Mouse (Mus musculus) forebrain, embryonic 14.5 days (tissue): ENCODE results near the gene Plcb2. TPM values are rescaled to one million over a fixed set of nuclear protein-coding genes. Genes with fewer than 3 reads are reported as not detected.

Experiments
- ATAC-seq: fragments of 200-750 bp; cut with Nextera tagmentation; 2 replicates; pipeline ENCODE4 v1.8.0; 2017; ENCODE audit warnings: mild to moderate bottlenecking, moderate library complexity
- DNase-seq: peaks from one replicate; pipeline ENCODE4 v3.0.0-alpha.2; 2015; ENCODE audit warnings: low spot score
- H3K27ac ChIP-seq: fragments of 300-500 bp; sonication (generic); 2 replicates; pipeline ENCODE4 v1.5.1; 2014; ENCODE audit warnings: low read depth, mild to moderate bottlenecking, control low read depth, low read length, moderate library complexity
- H3K27me3 ChIP-seq: fragments of 300-500 bp; sonication (generic); replicated peaks from 2 replicates; pipeline ENCODE4 v1.6.1; 2014; ENCODE audit warnings: low read length, control low read depth, mixed read lengths; ENCODE audit not compliant: control insufficient read depth, insufficient read depth
- H3K36me3 ChIP-seq: fragments of 300-500 bp; sonication (generic); 2 replicates; pipeline ENCODE4 v1.6.1; 2014; ENCODE audit warnings: low read length, control low read depth; ENCODE audit not compliant: control insufficient read depth, insufficient read depth
- H3K4me1 ChIP-seq: fragments of 300-500 bp; sonication (generic); 2 replicates; pipeline ENCODE4 v1.6.1; 2014; ENCODE audit warnings: antibody characterized with exemption, low read length, control low read depth; ENCODE audit not compliant: control insufficient read depth, insufficient read depth
- H3K4me2 ChIP-seq: fragments of 300-500 bp; sonication (generic); 2 replicates; pipeline ENCODE4 v1.6.1; 2014; ENCODE audit warnings: mild to moderate bottlenecking, control low read depth, low read length
- H3K4me3 ChIP-seq: fragments of 300-500 bp; sonication (generic); 2 replicates; pipeline ENCODE4 v1.5.1; 2014; ENCODE audit warnings: low read depth, low read length, control low read depth
- H3K9ac ChIP-seq: fragments of 300-500 bp; sonication (generic); 2 replicates; pipeline ENCODE4 v1.6.1; 2014; ENCODE audit warnings: mild to moderate bottlenecking, low read length, control low read depth, moderate library complexity
- H3K9me3 ChIP-seq: fragments of 300-500 bp; sonication (generic); replicated peaks from 2 replicates; pipeline ENCODE4 v1.6.1; 2016; ENCODE audit warnings: low read length, control low read depth, mixed read lengths; ENCODE audit not compliant: control insufficient read depth
- WGBS: fragments of 180-500 bp; shearing (Covaris S2); extraction: QIAGEN DNeasy Blood & Tissue Kit; methylation state at CpG from one replicate; pipeline ENCODE4 v1.1.7; 2014; 5-methylcytosine and 5-hydroxymethylcytosine counted together
- polyA plus RNA-seq: library from polyadenylated mRNA; unstranded; fragments of >200 nt; fragmentation: Nextera tagmentation; extraction: Ambion mirVana; gene quantifications from 2 replicates; pipeline ENCODE4 v1.2.1, GENCODE M21; 2014

Gene Plcb2
- polyA plus RNA-seq: 0.48 and 0.57 TPM in 2 replicates

DNA sequence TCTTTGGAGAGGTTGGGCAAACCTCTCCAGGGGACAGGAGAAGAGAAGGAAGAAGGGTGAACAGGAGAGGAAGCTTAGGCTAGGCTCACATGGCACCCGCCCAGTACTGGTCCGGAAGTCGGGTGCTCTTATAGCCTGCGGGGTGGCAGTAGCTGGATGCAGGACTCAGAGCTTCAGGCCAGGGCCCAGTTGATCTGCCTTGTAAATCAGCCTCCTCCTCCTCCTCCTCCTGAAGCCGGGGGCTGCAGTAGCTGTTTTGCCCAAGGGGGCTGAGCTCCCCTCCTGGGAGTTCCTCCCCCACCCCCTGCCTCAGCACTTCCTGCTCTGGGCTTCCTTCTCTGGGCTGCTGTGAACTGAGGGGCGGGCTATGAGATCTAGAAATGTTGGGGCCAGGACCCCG is at the start of gene Plcb2:
TSS of gene Plcb2 (minus strand) at position 102 of the 400 bp plus-strand sequence.
- no peak within 1 kb of the TSS for H3K9ac ChIP-seq
- ATAC-seq (no peak), DNase-seq (no peak)
- no peaks in the 10 kb centered on the region; the same call in 1 of the 2 replicates for H3K4me1 ChIP-seq
- H3K4me2 ChIP-seq: no peak within 1 kb of the TSS
- no peaks in the 10 kb centered on the region for H3K9me3 ChIP-seq
- no peak within 1 kb of the TSS for H3K27ac ChIP-seq
- H3K36me3 ChIP-seq: no peaks in the 10 kb centered on the region
- peaks cover 3% of the 10 kb centered on the region; the same call in 1 of the 2 replicates for H3K27me3 ChIP-seq
- no peak within 1 kb of the TSS for H3K4me3 ChIP-seq
- 27% methylated on average over 7 of the region's 7 CpGs for WGBS

DNA sequence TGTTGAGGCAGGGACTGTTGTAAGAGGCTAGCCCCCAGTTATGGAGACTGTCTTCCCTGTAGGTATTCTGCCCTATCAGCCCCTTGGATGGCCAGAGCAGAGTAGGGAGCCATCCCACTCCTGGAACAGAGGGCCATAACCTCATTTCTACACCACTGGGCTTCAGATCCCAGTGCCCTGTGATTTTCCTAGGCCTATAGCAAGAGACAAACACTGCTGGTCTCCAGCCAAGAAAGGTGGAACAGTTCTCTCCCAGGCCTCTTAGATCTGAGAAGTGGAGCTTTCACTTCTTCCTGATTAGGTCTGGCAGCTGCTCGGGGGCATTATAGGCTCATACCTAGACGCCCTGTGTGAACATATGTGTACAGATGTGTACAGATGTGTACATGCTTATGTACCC is 48.1 kb upstream of the Plcb2 start:
- no peak for ATAC-seq
- 60% methylated on average over 2 of the region's 2 CpGs for WGBS
- Histone ChIP-seq H3K27ac (peak overlapping the region; percentile 76), H3K4me2 (no peak overlapping the region), H3K27me3 (no peaks in the 10 kb centered on the region), H3K4me3 (no peak overlapping the region), H3K9ac (no peak overlapping the region), H3K36me3 (no peaks in the 10 kb centered on the region), H3K4me1 (peaks cover 13% of the 10 kb centered on the region), H3K9me3 (no peaks in the 10 kb centered on the region)
- no peak for DNase-seq

DNA sequence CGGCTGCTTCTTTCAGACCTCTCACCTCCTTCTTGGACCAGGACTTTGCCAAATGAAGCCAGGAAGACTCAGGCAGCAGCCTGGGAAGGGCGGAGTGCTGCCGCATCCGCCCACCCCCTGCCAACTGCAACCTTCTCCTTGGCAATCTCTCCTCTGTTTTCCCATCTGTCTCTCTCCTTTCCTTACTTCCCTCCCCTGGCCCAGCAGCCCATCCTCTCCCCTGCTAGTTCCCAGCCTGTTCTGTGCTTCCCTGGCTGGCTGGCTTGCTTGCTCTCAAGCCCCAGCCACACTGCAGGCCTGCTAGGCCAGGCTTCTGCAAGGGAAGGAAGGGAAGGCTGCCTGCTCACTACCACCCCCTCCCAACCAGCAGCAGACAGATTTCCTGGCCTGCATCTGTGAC is 47.6 kb upstream of the Plcb2 start:
- Histone ChIP-seq H3K4me1 (peaks cover 13% of the 10 kb centered on the region), H3K4me3 (no peak overlapping the region), H3K9me3 (no peaks in the 10 kb centered on the region), H3K9ac (no peak overlapping the region), H3K36me3 (no peaks in the 10 kb centered on the region), H3K27me3 (no peaks in the 10 kb centered on the region), H3K27ac (peak overlapping the region; percentile 76), H3K4me2 (no peak overlapping the region)
- ATAC-seq (peak; percentile 50; the same call in 1 of the 2 replicates), DNase-seq (peak; percentile 72)
- WGBS: 51% methylated on average over 3 of the region's 4 CpGs

DNA sequence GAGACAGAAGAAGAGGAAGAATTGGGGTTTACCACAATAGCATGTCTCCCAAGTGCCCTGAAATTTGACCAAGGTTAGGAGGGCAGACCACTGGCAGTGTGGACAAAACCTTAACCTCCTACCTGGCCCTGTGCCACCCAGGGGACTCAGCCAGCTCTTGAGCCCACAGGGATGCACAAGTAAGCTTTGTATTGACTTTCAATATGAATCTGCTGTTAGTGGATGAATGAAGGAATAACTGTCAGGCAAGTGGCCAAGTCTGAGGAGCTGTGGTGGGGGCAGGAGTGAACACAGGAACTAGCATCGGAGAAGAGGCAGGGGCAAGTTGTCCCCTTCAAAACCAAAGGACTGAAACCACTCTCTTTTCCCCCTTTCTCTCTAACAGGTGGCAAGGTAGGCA is 47.2 kb upstream of the Plcb2 start:
- no peaks in the 10 kb centered on the region for H3K27me3 ChIP-seq
- H3K4me2 ChIP-seq: no peak overlapping the region
- H3K36me3 ChIP-seq: no peaks in the 10 kb centered on the region
- peaks cover 13% of the 10 kb centered on the region for H3K4me1 ChIP-seq
- peak; percentile 42 for DNase-seq
- ATAC-seq: no peak
- no peak overlapping the region for H3K4me3 ChIP-seq
- no peak overlapping the region for H3K9ac ChIP-seq
- peak overlapping the region; percentile 76 for H3K27ac ChIP-seq
- 38% methylated on average over 1 of the region's 1 CpGs for WGBS
- H3K9me3 ChIP-seq: no peaks in the 10 kb centered on the region

DNA sequence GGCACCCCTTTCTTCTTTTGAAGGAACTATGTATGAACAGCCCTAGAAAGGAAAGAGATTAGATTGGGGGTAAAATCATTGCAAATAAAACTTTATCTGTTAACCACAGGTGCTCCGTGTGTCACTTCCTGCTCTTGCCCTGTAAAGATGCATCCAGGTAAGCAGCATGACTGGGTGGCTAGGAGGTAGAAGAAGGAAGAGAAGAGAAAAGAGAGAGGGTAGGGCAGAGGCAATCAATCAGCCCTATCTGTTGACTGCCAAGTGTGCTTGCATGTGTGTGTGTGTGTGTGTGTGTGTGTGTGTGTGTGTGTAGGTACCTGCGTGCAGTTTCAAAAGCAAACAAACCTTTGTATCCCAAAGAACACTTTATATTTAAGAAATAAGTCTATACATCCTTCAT is 46.3 kb upstream of the Plcb2 start:
- H3K4me3 ChIP-seq: no peak overlapping the region
- H3K27me3 ChIP-seq: no peaks in the 10 kb centered on the region
- no peaks in the 10 kb centered on the region for H3K36me3 ChIP-seq
- ATAC-seq (no peak), DNase-seq (no peak)
- peaks cover 13% of the 10 kb centered on the region for H3K4me1 ChIP-seq
- no peaks in the 10 kb centered on the region for H3K9me3 ChIP-seq
- no peak overlapping the region for H3K4me2 ChIP-seq
- whole genome bisulfite sequencing: 81% methylated on average over 2 of the region's 2 CpGs
- H3K9ac ChIP-seq: no peak overlapping the region
- no peak overlapping the region for H3K27ac ChIP-seq

DNA sequence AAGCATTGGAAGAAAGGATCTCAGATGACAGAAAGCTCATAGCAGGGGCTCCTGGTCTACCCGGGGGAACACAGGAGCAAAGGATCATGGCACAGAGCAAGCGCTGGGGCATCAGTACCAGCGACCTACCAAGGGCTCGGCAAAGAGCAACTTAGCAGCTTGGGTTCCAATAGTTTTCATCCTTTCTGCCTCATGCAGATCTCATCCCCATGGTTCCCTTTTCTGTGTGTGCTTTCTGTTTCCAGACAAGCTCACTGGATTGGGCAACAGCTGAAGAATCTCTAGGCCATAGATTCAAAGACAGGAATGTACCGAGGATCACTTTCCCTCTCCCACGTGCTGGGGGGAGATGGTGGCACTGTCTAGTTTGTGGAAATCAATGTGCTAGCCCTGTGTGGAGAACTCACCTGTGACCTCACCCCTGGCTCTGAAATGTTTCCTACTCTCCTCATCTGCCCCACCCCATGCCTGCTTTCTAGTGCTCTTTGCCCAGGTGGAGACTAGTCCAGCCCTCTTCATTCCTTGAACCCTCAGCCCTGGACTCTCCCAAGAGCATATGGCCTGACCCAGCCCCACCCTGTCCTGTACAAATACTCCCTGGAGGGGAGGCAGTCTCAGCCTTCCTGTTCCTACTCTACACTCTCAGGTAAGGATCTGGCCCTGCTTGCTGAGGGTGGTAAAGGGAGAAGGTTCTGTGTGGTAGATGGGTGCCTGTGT is 44.1 kb upstream of the Plcb2 start, which contains the start of gene Phgr1:
TSS of gene Phgr1 (plus strand) at position 612 of the 717 bp plus-strand sequence.
- ATAC-seq: no peak
- whole genome bisulfite sequencing: 83% methylated on average over 6 of the region's 6 CpGs

DNA sequence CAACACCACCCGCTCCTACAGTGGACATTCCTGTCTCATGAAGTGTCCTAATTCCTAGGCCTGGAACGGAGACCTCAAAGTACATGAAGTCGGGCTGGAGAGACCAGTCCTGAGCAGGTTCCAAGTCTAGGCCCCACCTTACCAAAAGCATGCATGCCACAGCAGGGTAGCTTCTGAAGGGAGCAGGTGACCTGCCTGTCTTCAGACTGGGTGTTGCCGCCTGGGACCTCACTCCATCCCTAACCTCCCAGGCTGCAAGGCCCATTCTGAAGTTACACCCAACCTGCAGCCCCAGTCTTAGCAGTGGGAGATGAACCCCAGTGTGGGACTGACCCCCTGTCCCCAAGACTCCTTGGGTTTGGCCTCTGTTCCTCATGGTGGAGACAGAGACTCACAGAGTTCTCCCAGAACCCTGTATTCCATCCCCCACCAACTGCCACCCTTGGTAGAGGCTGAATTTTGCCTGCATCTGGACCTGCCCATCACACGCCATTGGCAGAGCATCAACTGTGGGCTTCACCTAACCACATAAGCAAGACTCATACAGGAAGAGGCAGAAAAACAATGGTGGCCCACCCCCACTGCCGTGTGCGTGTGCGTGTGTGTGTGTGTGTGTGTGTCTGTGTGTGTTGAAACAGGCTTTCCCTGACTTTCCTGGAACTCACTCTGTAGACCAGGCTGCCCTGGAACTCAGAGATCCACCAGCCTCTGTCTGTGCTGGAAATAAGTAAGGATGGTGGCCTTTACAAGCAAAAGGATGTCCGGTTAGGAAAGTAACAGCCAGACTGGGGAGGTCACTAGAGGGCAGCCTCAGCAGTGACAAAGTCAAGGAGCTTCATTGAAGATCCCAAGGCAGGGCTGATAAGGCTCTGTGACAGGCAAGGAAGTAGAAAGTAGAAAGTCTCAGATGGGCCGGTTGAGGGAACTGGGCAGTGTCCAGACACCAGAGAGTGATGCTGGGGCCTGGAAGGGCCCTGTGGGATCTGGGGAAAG is 38.1 kb upstream of the Plcb2 start:
- Histone ChIP-seq H3K27ac (no peak overlapping the region), H3K9ac (no peak overlapping the region), H3K4me3 (no peak overlapping the region), H3K4me1 (peaks cover 18% of the 10 kb centered on the region), H3K9me3 (no peaks in the 10 kb centered on the region), H3K4me2 (no peak overlapping the region), H3K36me3 (no peaks in the 10 kb centered on the region), H3K27me3 (no peaks in the 10 kb centered on the region)
- 75% methylated on average over 10 of the region's 10 CpGs for WGBS
- ATAC-seq (no peak), DNase-seq (no peak)

More for the DNA sequence above, 44.1 kb upstream of the Plcb2 start, which contains the start of gene Phgr1:
- no peaks in the 10 kb centered on the region for H3K27me3 ChIP-seq
- H3K4me2 ChIP-seq: no peak within 1 kb of the TSS
- H3K4me3 ChIP-seq: no peak within 1 kb of the TSS
- peaks cover 8% of the 10 kb centered on the region for H3K4me1 ChIP-seq
- DNase-seq: no peak
- H3K9ac ChIP-seq: no peak within 1 kb of the TSS
- H3K9me3 ChIP-seq: no peaks in the 10 kb centered on the region
- no peak within 1 kb of the TSS for H3K27ac ChIP-seq
- no peaks in the 10 kb centered on the region for H3K36me3 ChIP-seq

DNA sequence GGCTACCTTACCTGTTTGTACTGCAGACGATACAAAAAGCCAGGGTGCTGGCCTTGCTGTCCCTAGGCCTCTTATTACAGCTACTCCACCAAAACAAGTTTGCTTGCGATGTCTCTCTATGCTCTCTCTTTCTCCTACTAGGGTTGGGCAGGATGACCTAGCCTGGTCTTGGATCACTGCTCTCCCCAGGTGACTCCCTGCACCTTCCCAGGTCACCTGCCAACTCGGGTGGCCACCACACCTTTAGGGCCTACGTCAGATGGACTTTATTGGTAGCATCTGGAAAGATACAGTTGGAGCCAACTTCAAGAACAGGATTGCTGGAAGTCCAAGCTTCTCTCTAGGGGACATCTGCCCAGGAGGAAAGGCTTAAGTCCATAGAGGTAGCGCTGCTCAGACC is 36.6 kb upstream of the Plcb2 start:
- WGBS: 91% methylated on average over 5 of the region's 5 CpGs
- Histone ChIP-seq H3K36me3 (no peaks in the 10 kb centered on the region), H3K4me3 (no peak overlapping the region), H3K9ac (no peak overlapping the region), H3K4me2 (no peak overlapping the region), H3K4me1 (peaks cover 27% of the 10 kb centered on the region), H3K27ac (no peak overlapping the region), H3K9me3 (no peaks in the 10 kb centered on the region), H3K27me3 (no peaks in the 10 kb centered on the region)
- DNase-seq: no peak
- ATAC-seq: no peak
